Mouse (Mus musculus) midbrain, embryonic 15.5 days (tissue): ENCODE data around the gene Amdhd1. TPM values are rescaled to one million over a fixed set of nuclear protein-coding genes. Genes with fewer than 3 reads are reported as not detected.
A peak's percentile ranks its signal among the peaks of the same experiment; 100 is the strongest.

ENCODE experiments used
- ATAC-seq: fragments of 200-750 bp; cut with Nextera tagmentation; replicated peaks from 2 replicates; pipeline ENCODE4 v1.8.0; 2017; ENCODE audit warnings: moderate TSS enrichment
- H3K27ac ChIP-seq: fragments of 300-500 bp; sonication (generic); 2 replicates; pipeline ENCODE4 v1.5.1; 2015; ENCODE audit warnings: mild to moderate bottlenecking, inconsistent platforms
- H3K27me3 ChIP-seq: fragments of 300-500 bp; sonication (generic); replicated peaks from 2 replicates; pipeline ENCODE4 v1.6.1; 2015; ENCODE audit warnings: inconsistent platforms
- H3K36me3 ChIP-seq: fragments of 300-500 bp; sonication (generic); replicated peaks from 2 replicates; pipeline ENCODE4 v1.6.1; 2015; ENCODE audit warnings: inconsistent platforms
- H3K4me1 ChIP-seq: fragments of 300-500 bp; sonication (generic); 2 replicates; pipeline ENCODE4 v1.6.1; 2015; ENCODE audit warnings: inconsistent platforms
- H3K4me2 ChIP-seq: fragments of 300-500 bp; sonication (generic); 2 replicates; pipeline ENCODE4 v1.6.1; 2015; ENCODE audit warnings: inconsistent platforms, mild to moderate bottlenecking, moderate library complexity
- H3K4me3 ChIP-seq: fragments of 300-500 bp; sonication (generic); 2 replicates; pipeline ENCODE4 v1.5.1; 2015; ENCODE audit warnings: mild to moderate bottlenecking, inconsistent platforms
- H3K9ac ChIP-seq: fragments of 300-500 bp; sonication (generic); 2 replicates; pipeline ENCODE4 v1.6.1; 2015; ENCODE audit warnings: mild to moderate bottlenecking, inconsistent platforms
- H3K9me3 ChIP-seq: fragments of 300-500 bp; sonication (generic); 2 replicates; pipeline ENCODE4 v1.6.1; 2016; ENCODE audit warnings: inconsistent platforms
- WGBS: fragments of 180-500 bp; shearing (Covaris S2); methylation state at CpG from one replicate; pipeline ENCODE4 v1.1.7; 2015; ENCODE audit warnings: mixed read lengths; 5-methylcytosine and 5-hydroxymethylcytosine counted together
- polyA plus RNA-seq: library from polyadenylated mRNA; unstranded; fragments of >200 nt; fragmentation: Nextera tagmentation; extraction: Ambion mirVana; gene quantifications from 2 replicates; pipeline ENCODE4 v1.2.1, GENCODE M21; 2015

Amdhd1 gene
- 0.06 and 0.11 TPM in 2 replicates for polyA plus RNA-seq

DNA sequence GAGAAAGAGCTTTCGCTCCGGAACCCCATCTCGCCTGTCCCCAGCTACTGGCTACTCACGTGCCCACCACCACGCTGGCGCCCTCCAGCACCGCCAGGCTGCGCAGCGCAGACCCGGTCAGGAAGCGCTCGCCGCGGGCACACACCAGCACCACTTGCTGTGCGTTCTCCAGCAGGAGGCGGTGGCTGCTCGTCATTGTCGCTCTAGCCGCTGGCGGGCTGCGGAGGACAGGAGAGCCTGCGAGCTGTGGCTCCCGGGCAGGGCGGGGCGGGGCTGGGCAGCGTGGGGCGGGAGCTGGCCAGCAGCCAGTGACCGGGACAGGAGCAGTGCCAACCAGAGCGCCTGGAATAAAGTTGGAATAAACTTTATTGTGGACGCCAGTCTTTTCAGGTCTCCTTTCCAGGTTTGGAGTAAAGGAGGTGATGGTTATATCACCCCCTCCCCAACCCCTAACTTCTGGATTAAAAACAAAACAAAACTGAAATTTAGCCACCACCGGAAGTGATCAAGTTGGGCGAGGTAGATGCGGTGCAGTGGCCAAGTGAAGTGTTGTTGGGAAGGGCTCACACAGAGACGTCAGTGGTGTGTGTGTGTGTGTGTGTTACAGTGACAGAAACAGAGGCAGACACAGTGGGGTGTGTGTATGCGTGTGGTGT is at the start of gene Amdhd1:
TSS of gene Amdhd1 (minus strand) at position 259 of the 656 bp plus-strand sequence.
- H3K27ac ChIP-seq, result no peak within 1 kb of the TSS
- peak within 1 kb of the TSS; percentile 61 for H3K4me2 ChIP-seq
- no peaks in the 10 kb centered on the region for H3K36me3 ChIP-seq
- H3K4me1 ChIP-seq, result peaks cover 11% of the 10 kb centered on the region
- 3% methylated on average over 35 of the region's 35 CpGs for WGBS
- H3K27me3 ChIP-seq, result no peaks in the 10 kb centered on the region
- ATAC-seq, result peak; percentile 91
- H3K9ac ChIP-seq, result 0 out of 2 replicates have a peak within 1 kb of the TSS, but pooled peaks have one; percentile 15
- peak within 1 kb of the TSS; percentile 32 for H3K4me3 ChIP-seq
- no peaks in the 10 kb centered on the region for H3K9me3 ChIP-seq

DNA sequence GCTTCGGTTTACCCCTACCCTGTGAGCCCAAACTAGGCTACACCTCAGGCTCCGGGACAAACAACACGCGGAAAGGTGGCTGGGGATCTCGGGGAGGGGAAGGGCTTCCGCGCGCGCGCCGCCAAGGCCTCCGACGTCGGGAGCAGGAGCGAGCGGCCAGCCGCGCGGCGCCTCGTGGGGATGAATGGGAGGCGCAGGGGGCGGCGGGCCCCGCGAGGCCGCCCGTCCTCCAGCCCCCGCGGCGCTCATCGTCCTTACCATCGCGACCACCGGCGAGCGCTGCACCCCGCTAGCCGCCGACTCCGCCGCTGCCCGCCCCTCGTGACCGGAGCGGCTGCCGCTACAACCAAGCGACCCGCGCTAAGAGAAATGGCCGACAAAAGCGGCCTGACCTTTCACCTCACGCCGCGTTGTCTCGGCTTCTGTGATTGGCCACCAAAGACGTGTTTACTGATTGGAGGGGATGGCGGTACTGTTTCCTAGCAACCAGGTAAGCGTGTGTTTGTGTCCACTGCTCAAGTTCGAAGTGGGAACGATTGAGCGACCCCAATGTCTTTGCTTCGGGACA is 49.5 kb upstream of the Amdhd1 start, which contains the start of gene Snrpf:
TSS of gene Snrpf (minus strand) at position 426 of the 568 bp plus-strand sequence.
- H3K4me2 ChIP-seq, result peak within 1 kb of the TSS; percentile 83
- peak; percentile 93 for ATAC-seq
- peak within 1 kb of the TSS; percentile 69 for H3K9ac ChIP-seq
- no peaks in the 10 kb centered on the region for H3K36me3 ChIP-seq
- H3K4me1 ChIP-seq, result peaks cover 21% of the 10 kb centered on the region
- H3K27ac ChIP-seq, result peak within 1 kb of the TSS; percentile 88
- H3K9me3 ChIP-seq, result no peaks in the 10 kb centered on the region
- WGBS, result under 1% methylated on average over 60 of the region's 63 CpGs
- peak within 1 kb of the TSS; percentile 66 for H3K4me3 ChIP-seq
- H3K27me3 ChIP-seq, result no peaks in the 10 kb centered on the region

DNA sequence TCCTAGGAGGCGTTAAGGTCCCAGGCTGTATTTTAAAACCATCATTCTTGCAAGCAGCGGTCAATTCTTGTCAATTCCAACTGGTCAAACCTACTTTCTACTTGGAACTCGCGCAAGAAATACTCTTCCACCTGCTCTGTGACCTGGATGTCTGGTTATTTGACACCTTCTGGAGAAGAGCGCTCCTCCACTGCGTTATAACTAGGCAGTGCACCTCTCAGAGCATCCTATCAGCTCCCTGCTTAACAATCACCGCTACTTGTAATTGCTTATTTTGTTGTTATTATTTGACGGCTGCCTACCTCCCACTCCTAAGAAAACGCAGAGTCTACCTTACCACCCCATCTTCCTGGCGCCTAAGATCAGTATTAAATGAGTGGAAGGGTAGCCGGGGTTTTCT is 49.0 kb upstream of the Amdhd1 start:
- H3K4me3 ChIP-seq, result peak overlapping the region; percentile 66
- peak; percentile 45 for ATAC-seq
- H3K4me2 ChIP-seq, result peak overlapping the region; percentile 83
- peak overlapping the region; percentile 69 for H3K9ac ChIP-seq
- no peaks in the 10 kb centered on the region for H3K9me3 ChIP-seq
- 2% methylated on average over 11 of the region's 11 CpGs for WGBS
- peak overlapping the region; percentile 88 for H3K27ac ChIP-seq
- H3K4me1 ChIP-seq, result peaks cover 19% of the 10 kb centered on the region
- no peaks in the 10 kb centered on the region for H3K27me3 ChIP-seq
- H3K36me3 ChIP-seq, result no peaks in the 10 kb centered on the region

GRCm38 (mm10) chr10:93577271-93577886 is 37.5 kb upstream of the Amdhd1 start:
- no peak overlapping the region for H3K9ac ChIP-seq
- no peak for ATAC-seq
- WGBS, result 73% methylated on average over 13 of the region's 13 CpGs

GRCm38 (mm10) chr10:93575960-93576359 is 36.1 kb upstream of the Amdhd1 start:
- H3K27me3 ChIP-seq, result no peaks in the 10 kb centered on the region
- ATAC-seq, result no peak
- no peaks in the 10 kb centered on the region for H3K4me1 ChIP-seq
- no peaks in the 10 kb centered on the region for H3K36me3 ChIP-seq
- H3K4me2 ChIP-seq, result no peak overlapping the region
- H3K4me3 ChIP-seq, result no peak overlapping the region
- 94% methylated on average over 8 of the region's 8 CpGs for WGBS
- H3K9me3 ChIP-seq, result no peaks in the 10 kb centered on the region
- no peak overlapping the region for H3K9ac ChIP-seq
- no peak overlapping the region for H3K27ac ChIP-seq

More at GRCm38 (mm10) chr10:93577271-93577886, 37.5 kb upstream of the Amdhd1 start:
- Histone ChIP-seq H3K4me2 (no peak overlapping the region), H3K27me3 (no peaks in the 10 kb centered on the region), H3K36me3 (peaks cover 4% of the 10 kb centered on the region; the same call in 1 of the 2 replicates), H3K4me1 (no peaks in the 10 kb centered on the region), H3K27ac (no peak overlapping the region), H3K4me3 (no peak overlapping the region), H3K9me3 (no peaks in the 10 kb centered on the region)

DNA sequence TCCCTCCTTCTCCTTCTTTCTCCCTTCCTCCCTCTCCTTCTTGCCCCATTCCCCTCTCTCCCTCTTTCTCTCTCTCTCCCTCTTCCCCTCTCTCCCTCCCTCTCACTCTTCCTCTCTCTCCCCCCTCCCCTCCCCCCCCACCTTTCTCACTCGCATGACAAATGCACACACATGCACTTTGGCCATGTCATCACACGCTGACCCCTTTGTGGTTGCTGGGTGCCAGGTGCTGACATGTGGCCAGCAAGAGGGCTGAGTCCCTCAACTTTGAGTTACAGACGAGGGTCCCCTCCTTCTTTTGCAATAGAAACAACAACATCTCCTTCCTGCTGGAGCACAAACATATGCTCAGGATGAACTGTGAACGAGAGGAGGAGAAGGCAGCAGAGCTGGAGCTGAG is 35.1 kb upstream of the Amdhd1 start:
- no peaks in the 10 kb centered on the region for H3K4me1 ChIP-seq
- no peaks in the 10 kb centered on the region for H3K9me3 ChIP-seq
- H3K4me2 ChIP-seq, result no peak overlapping the region
- WGBS, result 72% methylated on average over 4 of the region's 4 CpGs
- H3K27ac ChIP-seq, result no peak overlapping the region
- ATAC-seq, result no peak
- H3K4me3 ChIP-seq, result no peak overlapping the region
- H3K27me3 ChIP-seq, result no peaks in the 10 kb centered on the region
- H3K36me3 ChIP-seq, result no peaks in the 10 kb centered on the region
- H3K9ac ChIP-seq, result no peak overlapping the region

DNA sequence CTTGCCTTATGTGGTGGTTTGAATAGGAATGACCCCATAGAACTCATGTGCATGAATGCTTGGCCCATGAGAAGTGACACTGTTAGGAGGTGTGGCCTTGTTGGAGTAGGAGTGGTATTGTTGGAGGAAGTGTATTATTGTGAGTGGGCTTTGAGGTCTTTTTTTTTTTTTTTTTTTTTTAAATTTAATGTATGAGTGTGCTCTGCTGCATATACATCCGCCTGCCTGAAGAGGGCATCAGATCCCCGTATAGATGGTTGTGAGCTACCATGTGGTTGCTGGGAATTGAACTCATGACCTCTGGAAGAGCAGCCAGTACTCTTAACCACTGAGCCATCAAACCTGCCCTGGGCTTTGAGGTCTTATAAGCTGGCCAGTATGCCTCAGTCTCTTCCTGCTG is 32.4 kb upstream of the Amdhd1 start:
- Histone ChIP-seq H3K4me2 (no peak overlapping the region), H3K27me3 (no peaks in the 10 kb centered on the region), H3K27ac (no peak overlapping the region), H3K4me1 (no peaks in the 10 kb centered on the region), H3K9ac (no peak overlapping the region), H3K9me3 (no peaks in the 10 kb centered on the region), H3K4me3 (no peak overlapping the region), H3K36me3 (no peaks in the 10 kb centered on the region)
- no peak for ATAC-seq
- 63% methylated on average over 2 of the region's 2 CpGs for WGBS

- H3K36me3 ChIP-seq, result no peaks in the 10 kb centered on the region
- no peak overlapping the region for H3K9ac ChIP-seq
- ATAC-seq, result no peak
These were observed 28.8 kb upstream of the Amdhd1 start for GRCm38 (mm10) chr10:93568671-93569070.

GRCm38 (mm10) chr10:93567841-93568566 is 28.2 kb upstream of the Amdhd1 start:
- no peak overlapping the region for H3K4me2 ChIP-seq
- H3K27me3 ChIP-seq, result no peaks in the 10 kb centered on the region
- WGBS, result 92% methylated on average over 11 of the region's 11 CpGs
- no peaks in the 10 kb centered on the region for H3K4me1 ChIP-seq
- H3K4me3 ChIP-seq, result no peak overlapping the region
- no peaks in the 10 kb centered on the region for H3K36me3 ChIP-seq
- no peaks in the 10 kb centered on the region for H3K9me3 ChIP-seq
- no peak overlapping the region for H3K9ac ChIP-seq
- H3K27ac ChIP-seq, result no peak overlapping the region
- no peak for ATAC-seq

More at GRCm38 (mm10) chr10:93568671-93569070, 28.8 kb upstream of the Amdhd1 start:
- no peaks in the 10 kb centered on the region for H3K9me3 ChIP-seq
- no peak overlapping the region for H3K4me2 ChIP-seq
- WGBS, result 86% methylated on average over 6 of the region's 6 CpGs
- H3K4me1 ChIP-seq, result no peaks in the 10 kb centered on the region
- H3K4me3 ChIP-seq, result no peak overlapping the region
- H3K27ac ChIP-seq, result no peak overlapping the region
- H3K27me3 ChIP-seq, result no peaks in the 10 kb centered on the region

- no peak overlapping the region for H3K4me2 ChIP-seq
- H3K27ac ChIP-seq, result no peak overlapping the region
- no peaks in the 10 kb centered on the region for H3K36me3 ChIP-seq
- no peak overlapping the region for H3K9ac ChIP-seq
- 87% methylated on average over 10 of the region's 10 CpGs for WGBS
- H3K4me1 ChIP-seq, result no peaks in the 10 kb centered on the region
- H3K9me3 ChIP-seq, result no peaks in the 10 kb centered on the region
- H3K4me3 ChIP-seq, result no peak overlapping the region
- H3K27me3 ChIP-seq, result no peaks in the 10 kb centered on the region
- no peak for ATAC-seq
These were observed 27.2 kb upstream of the Amdhd1 start for GRCm38 (mm10) chr10:93567066-93567465.

DNA sequence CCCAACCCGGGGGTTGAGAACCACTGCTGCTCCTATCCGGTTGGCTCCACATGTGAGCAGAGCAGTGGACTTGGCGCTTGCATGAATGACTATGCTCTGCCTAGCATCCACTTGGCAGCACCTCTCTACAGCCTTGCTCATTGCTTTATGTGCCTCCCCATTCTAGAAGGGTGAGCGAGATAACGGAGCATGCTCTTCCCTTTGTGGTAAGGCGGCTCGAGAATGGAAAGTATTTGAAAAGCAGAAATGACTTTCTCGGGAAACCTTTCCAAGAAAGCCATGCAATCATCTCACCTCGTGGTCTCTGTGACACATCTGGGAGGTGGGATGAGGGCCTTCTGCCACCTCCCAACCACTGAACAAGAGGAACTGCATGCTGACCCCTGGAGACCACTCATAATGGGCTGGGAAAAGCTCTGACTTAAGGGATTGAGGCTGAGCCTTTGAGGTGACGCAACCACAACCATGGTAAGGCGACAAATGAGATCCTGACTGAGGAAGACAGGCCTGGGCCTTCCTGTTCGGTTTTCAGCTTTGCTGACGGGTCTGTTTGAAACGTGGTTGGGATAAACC is 24.8 kb upstream of the Amdhd1 start:
- 89% methylated on average over 14 of the region's 14 CpGs for WGBS
- Histone ChIP-seq H3K27ac (no peak overlapping the region), H3K4me3 (no peak overlapping the region), H3K27me3 (no peaks in the 10 kb centered on the region), H3K4me2 (no peak overlapping the region), H3K9ac (no peak overlapping the region), H3K9me3 (no peaks in the 10 kb centered on the region), H3K4me1 (no peaks in the 10 kb centered on the region), H3K36me3 (no peaks in the 10 kb centered on the region)
- no peak for ATAC-seq

GRCm38 (mm10) chr10:93559786-93560185 is 20.0 kb upstream of the Amdhd1 start:
- no peaks in the 10 kb centered on the region for H3K4me1 ChIP-seq
- ATAC-seq, result no peak
- 56% methylated on average over 9 of the region's 9 CpGs for WGBS

More at GRCm38 (mm10) chr10:93559786-93560185, 20.0 kb upstream of the Amdhd1 start:
- no peak overlapping the region for H3K27ac ChIP-seq
- H3K9me3 ChIP-seq, result no peaks in the 10 kb centered on the region
- no peaks in the 10 kb centered on the region for H3K36me3 ChIP-seq
- no peaks in the 10 kb centered on the region for H3K27me3 ChIP-seq
- H3K9ac ChIP-seq, result no peak overlapping the region
- H3K4me3 ChIP-seq, result no peak overlapping the region
- H3K4me2 ChIP-seq, result no peak overlapping the region
